Mouse (Mus musculus) spleen, adult 2 months (tissue): Measurements from ENCODE around the gene Rps21. TPM values are rescaled to one million over a fixed set of nuclear protein-coding genes. Genes with fewer than 3 reads are reported as not detected.

ENCODE experiments used
- DNase-seq, 2 experiments: peaks; one replicate each; pipeline versions ENCODE4 v3.0.0 to v3.0.0-alpha.2; 2012 to 2021; ENCODE audit warnings: low spot score in 2 of 2, low read depth in 1 of 2
- H3K27ac ChIP-seq: fragments of 200-500 bp; 2 replicates; pipeline ENCODE4 v1.5.1; 2012; ENCODE audit warnings: low read length, inconsistent platforms; ENCODE audit not compliant: insufficient read depth
- H3K27me3 ChIP-seq: fragments of 200-500 bp; 2 replicates; pipeline ENCODE4 v1.6.1; 2012; ENCODE audit warnings: mild to moderate bottlenecking, moderate library complexity, low read length, inconsistent platforms; ENCODE audit not compliant: control insufficient read depth, insufficient read depth
- H3K36me3 ChIP-seq: fragments of 200-500 bp; 2 replicates; pipeline ENCODE4 v1.6.1; 2012; ENCODE audit warnings: mild to moderate bottlenecking, low read length, inconsistent platforms; ENCODE audit not compliant: control insufficient read depth, insufficient read depth
- H3K4me1 ChIP-seq: fragments of 200-500 bp; 2 replicates; pipeline ENCODE4 v1.6.1; 2011; ENCODE audit warnings: inconsistent platforms; ENCODE audit not compliant: control insufficient read depth, insufficient read depth, insufficient read length
- H3K4me3 ChIP-seq: fragments of 200-500 bp; 2 replicates; pipeline ENCODE4 v1.5.1; 2011; ENCODE audit warnings: mild to moderate bottlenecking, inconsistent platforms; ENCODE audit not compliant: insufficient read depth, insufficient read length; ENCODE audit errors: extremely low read depth
- CTCF ChIP-seq: fragments of 200-500 bp; IDR thresholded peaks from 2 replicates; pipeline ENCODE4 v1.5.1; 2011; ENCODE audit warnings: mild to moderate bottlenecking, inconsistent platforms; ENCODE audit not compliant: insufficient read depth, insufficient read length, insufficient replicate concordance; ENCODE audit errors: extremely low read depth
- POLR2A ChIP-seq: fragments of 200-500 bp; IDR thresholded peaks from 2 replicates; pipeline ENCODE4 v1.6.1; 2011; ENCODE audit warnings: low read depth, low read length, inconsistent platforms
- WGBS: fragments of 180-500 bp; shearing (Covaris S2); methylation state at CpG from one replicate; pipeline ENCODE4 v1.1.7; 2018; 5-methylcytosine and 5-hydroxymethylcytosine counted together
- polyA plus RNA-seq: library from polyadenylated mRNA; depleted of rRNA; stranded (reverse); fragments of >200 nt; gene quantifications from 2 replicates; pipeline ENCODE4 v1.2.3, GENCODE M21; 2012

The Rps21 gene
- polyA plus RNA-seq, 1 experiment: 2,793 TPM

- H3K27me3 ChIP-seq: no peaks in the 10 kb centered on the region
- DNase-seq: no peak
- peaks cover 16% of the 10 kb centered on the region for H3K36me3 ChIP-seq
- no peak for TF ChIP-seq CTCF
- no peak for TF ChIP-seq POLR2A
- 90% methylated on average over 8 of the region's 8 CpGs for WGBS
- H3K4me1 ChIP-seq: peaks cover 9% of the 10 kb centered on the region; the same call in 1 of the 2 replicates
- no peak overlapping the region for H3K4me3 ChIP-seq
- H3K27ac ChIP-seq: no peak overlapping the region
Measured at GRCm38 (mm10) chr2:180260610-180261480, 3.7 kb downstream of the Rps21 start.

- H3K4me3 ChIP-seq: no peak overlapping the region
- peaks cover 3% of the 10 kb centered on the region; the same call in 1 of the 2 replicates for H3K4me1 ChIP-seq
- DNase-seq: no peak
- TF ChIP-seq CTCF (no peak), POLR2A (no peak)
- H3K27me3 ChIP-seq: no peaks in the 10 kb centered on the region
- peaks cover 16% of the 10 kb centered on the region for H3K36me3 ChIP-seq
- 90% methylated on average over 7 of the region's 7 CpGs for WGBS
- H3K27ac ChIP-seq: no peak overlapping the region
Measured at GRCm38 (mm10) chr2:180261901-180262300, 4.7 kb downstream of the Rps21 start.

DNA sequence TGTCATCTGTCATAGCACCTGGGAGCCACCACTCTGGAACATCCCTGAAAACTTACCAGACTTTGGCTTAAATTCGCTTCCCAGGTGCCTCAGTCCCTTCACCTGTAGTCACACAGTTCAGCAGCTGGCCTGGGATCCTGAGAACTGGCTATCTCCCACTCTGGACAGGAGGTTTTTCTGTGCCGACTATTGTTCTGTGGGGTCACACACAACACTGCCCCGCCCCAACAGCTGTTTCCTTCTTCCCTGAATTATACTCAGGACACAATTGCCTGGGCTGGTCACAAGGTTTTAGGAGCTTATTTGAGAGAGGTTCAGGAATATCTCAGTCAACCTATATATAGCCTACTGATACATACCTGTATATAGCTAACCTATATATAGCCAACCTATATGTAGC is 5.3 kb downstream of the Rps21 start:
- TF ChIP-seq POLR2A: no peak
- TF ChIP-seq CTCF: no peak
- DNase-seq: no peak
- peaks cover 3% of the 10 kb centered on the region; the same call in 1 of the 2 replicates for H3K4me1 ChIP-seq
- no peak overlapping the region for H3K27ac ChIP-seq
- H3K27me3 ChIP-seq: no peaks in the 10 kb centered on the region
- 86% methylated on average over 3 of the region's 3 CpGs for WGBS
- peaks cover 16% of the 10 kb centered on the region for H3K36me3 ChIP-seq
- no peak overlapping the region for H3K4me3 ChIP-seq

DNA sequence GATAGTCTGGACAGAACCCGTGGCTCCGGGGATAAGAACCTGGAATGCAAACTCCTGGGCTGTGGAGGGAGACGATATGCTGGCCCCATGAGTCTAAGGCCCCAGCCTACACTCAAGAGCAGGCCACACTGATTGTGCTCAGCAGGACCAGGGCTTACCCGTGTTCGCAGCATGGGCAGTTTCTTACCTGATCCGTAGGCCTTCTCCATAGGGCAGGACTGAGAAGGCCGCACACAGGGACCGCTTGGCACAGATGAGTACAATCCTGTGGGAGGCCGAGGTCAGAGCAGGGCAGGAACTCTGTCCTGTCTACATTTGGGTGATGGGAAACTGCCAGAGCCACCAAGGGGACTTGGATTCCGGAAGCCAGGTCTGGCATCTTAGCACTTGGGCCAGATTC is 5.7 kb downstream of the Rps21 start:
- DNase-seq: no peak
- 94% methylated on average over 10 of the region's 10 CpGs for WGBS
- peaks cover 2% of the 10 kb centered on the region; the same call in 1 of the 2 replicates for H3K4me1 ChIP-seq
- no peak overlapping the region for H3K4me3 ChIP-seq
- no peak overlapping the region for H3K27ac ChIP-seq
- peaks cover 16% of the 10 kb centered on the region for H3K36me3 ChIP-seq
- H3K27me3 ChIP-seq: no peaks in the 10 kb centered on the region
- TF ChIP-seq POLR2A: no peak
- TF ChIP-seq CTCF: no peak

DNA sequence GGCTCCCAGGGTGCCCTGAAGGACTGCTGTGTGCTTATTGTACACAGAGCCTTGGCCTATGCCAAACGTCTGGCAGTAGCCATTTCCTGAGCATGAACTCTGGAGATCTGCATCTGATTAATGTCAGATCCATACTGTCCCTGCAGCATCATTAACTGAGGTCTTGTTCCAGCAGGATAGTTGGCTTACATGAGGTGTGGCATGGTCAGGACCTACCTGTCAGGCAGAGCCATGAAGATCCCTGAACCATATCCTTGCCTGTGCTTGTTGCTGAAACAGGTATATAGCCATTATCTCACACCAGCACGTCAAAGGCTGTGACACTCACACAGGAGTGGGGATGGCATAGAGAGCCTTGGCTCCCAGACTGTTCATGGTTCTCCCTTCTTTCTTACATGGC is 10.8 kb downstream of the Rps21 start:
- Histone ChIP-seq H3K27me3 (no peaks in the 10 kb centered on the region), H3K36me3 (peaks cover 5% of the 10 kb centered on the region), H3K4me3 (no peak overlapping the region), H3K4me1 (peaks cover 28% of the 10 kb centered on the region; the same call in 1 of the 2 replicates), H3K27ac (no peak overlapping the region)
- no peak for TF ChIP-seq POLR2A
- TF ChIP-seq CTCF: no peak
- DNase-seq: no peak
- 77% methylated on average over 2 of the region's 2 CpGs for WGBS

- Histone ChIP-seq H3K27ac (no peak overlapping the region), H3K4me1 (peaks cover 28% of the 10 kb centered on the region; the same call in 1 of the 2 replicates), H3K36me3 (no peaks in the 10 kb centered on the region; the same call in 1 of the 2 replicates), H3K4me3 (no peak overlapping the region), H3K27me3 (no peaks in the 10 kb centered on the region)
- DNase-seq: no peak
- 97% methylated on average over 10 of the region's 10 CpGs for WGBS
- TF ChIP-seq POLR2A: no peak
- no peak for TF ChIP-seq CTCF
Measured at GRCm38 (mm10) chr2:180269329-180269728, 12.2 kb downstream of the Rps21 start.
